Mouse (Mus musculus): ENCODE data around the gene Tph1. TPM values are rescaled to one million over a fixed set of nuclear protein-coding genes. Genes with fewer than 3 reads are reported as not detected.

Gene Tph1
- polyA plus RNA-seq, 1 experiment from 2014 or later, result 0.67 TPM

Other genes starting within 250 kb of the Tph1 start
- gene Sergef, start 32.7 kb downstream of the Tph1 start, polyA plus RNA-seq (2015; fragmentation: Nextera tagmentation; extraction: Ambion mirVana), result 17.2 TPM in 2 replicates
- gene Saal1, start 38.1 kb upstream of the Tph1 start, polyA plus RNA-seq (2015; fragmentation: Nextera tagmentation; extraction: Ambion mirVana), result 24.3 and 24.8 TPM in 2 replicates
- 0.59 and 1.2 TPM in 2 replicates for gene Saa3, start 43.2 kb upstream of the Tph1 start, polyA plus RNA-seq (2015; fragmentation: Nextera tagmentation; extraction: Ambion mirVana)
- gene Saa4, start 60.1 kb upstream of the Tph1 start, polyA plus RNA-seq (2015; fragmentation: Nextera tagmentation; extraction: Ambion mirVana), result 0.22 and 0.32 TPM in 2 replicates
- gene Saa1, start 70.4 kb upstream of the Tph1 start, polyA plus RNA-seq (2015; fragmentation: Nextera tagmentation; extraction: Ambion mirVana), result 0.23 and 0.39 TPM in 2 replicates
- not detected in 2 replicates for gene Saa2, start 79.3 kb upstream of the Tph1 start, polyA plus RNA-seq (2015; fragmentation: Nextera tagmentation; extraction: Ambion mirVana)
- gene Hps5, start 123.5 kb upstream of the Tph1 start, polyA plus RNA-seq (2015; fragmentation: Nextera tagmentation; extraction: Ambion mirVana), result 20.2 and 21.8 TPM in 2 replicates
- 48.6 and 52.6 TPM in 2 replicates for gene Gtf2h1, start 123.6 kb upstream of the Tph1 start, polyA plus RNA-seq (2015; fragmentation: Nextera tagmentation; extraction: Ambion mirVana)
- 1,836 and 1,959 TPM in 2 replicates for gene Ldha, start 168.9 kb upstream of the Tph1 start, polyA plus RNA-seq (2015; fragmentation: Nextera tagmentation; extraction: Ambion mirVana)
- gene Ldhc, start 188.7 kb upstream of the Tph1 start, polyA plus RNA-seq (2015; fragmentation: Nextera tagmentation; extraction: Ambion mirVana), result 0.17 TPM in 2 replicates
- 125 and 137 TPM in 2 replicates for gene Tsg101, start 247.4 kb upstream of the Tph1 start, polyA plus RNA-seq (2015; fragmentation: Nextera tagmentation; extraction: Ambion mirVana)